Mouse (Mus musculus) MEL (cell line): ENCODE results near the gene Tctn3. TPM values are rescaled to one million over a fixed set of nuclear protein-coding genes. Genes with fewer than 3 reads are reported as not detected.

Source experiments
- DNase-seq: peaks from one replicate; pipeline ENCODE4 v3.0.0; 2011; ENCODE audit warnings: low read depth, low spot score
- H3K27ac ChIP-seq: 2 replicates; pipeline ENCODE4 v1.5.1; 2012; ENCODE audit warnings: low read depth, mild to moderate bottlenecking, control low read depth, low read length, moderate library complexity; ENCODE audit not compliant: control insufficient read depth
- H3K27me3 ChIP-seq, 2 experiments: fragments of 150-350 bp in 1 of 2; sonication (generic) in 1 of 2; 2 replicates each; pipeline ENCODE4 v1.6.1; 2012; ENCODE audit warnings: low read length in 2 of 2, mild to moderate bottlenecking in 2 of 2, improper control_type of control experiment in 1 of 2, moderate library complexity in 1 of 2; ENCODE audit not compliant: insufficient read depth in 2 of 2, control insufficient read depth in 1 of 2
- H3K36me3 ChIP-seq, 2 experiments: 2 replicates each; pipeline ENCODE4 v1.6.1; 2012 to 2014; ENCODE audit warnings: low read length in 2 of 2, improper control_type of control experiment in 1 of 2, inconsistent platforms in 1 of 2, mild to moderate bottlenecking in 1 of 2; ENCODE audit not compliant: insufficient read depth in 2 of 2, control insufficient read depth in 1 of 2
- H3K4me1 ChIP-seq, 2 experiments: fragments of 150-350 bp in 1 of 2; sonication (generic) in 1 of 2; 2 replicates each; pipeline ENCODE4 v1.6.1; 2012; ENCODE audit warnings: low read length in 2 of 2, improper control_type of control experiment in 1 of 2, mild to moderate bottlenecking in 1 of 2; ENCODE audit not compliant: insufficient read depth in 2 of 2, control insufficient read depth in 1 of 2
- H3K4me3 ChIP-seq, 2 experiments: fragments of 150-350 bp in 1 of 2; sonication (generic) in 1 of 2; 2 replicates each; pipeline ENCODE4 v1.5.1; 2012; ENCODE audit warnings: low read depth in 2 of 2, low read length in 2 of 2, mild to moderate bottlenecking in 2 of 2, moderate library complexity in 2 of 2, control low read depth in 1 of 2, improper control_type of control experiment in 1 of 2; ENCODE audit not compliant: control insufficient read depth in 1 of 2, insufficient read depth in 1 of 2
- H3K79me2 ChIP-seq: 2 replicates; pipeline ENCODE4 v1.6.1; 2012; ENCODE audit warnings: mild to moderate bottlenecking, low read length, moderate library complexity; ENCODE audit not compliant: control insufficient read depth, poor library complexity, insufficient read depth
- H3K9ac ChIP-seq: 2 replicates; pipeline ENCODE4 v1.6.1; 2012; ENCODE audit warnings: low read depth, mild to moderate bottlenecking, control low read depth, low read length, moderate library complexity; ENCODE audit not compliant: control insufficient read depth, poor library complexity, severe bottlenecking
- H3K9me3 ChIP-seq: fragments of 150-350 bp; sonication (generic); replicated peaks from 2 replicates; pipeline ENCODE4 v1.6.1; 2012; ENCODE audit warnings: mild to moderate bottlenecking, low read length, improper control_type of control experiment, moderate library complexity; ENCODE audit not compliant: insufficient read depth
- CHD1 ChIP-seq: IDR thresholded peaks from 2 replicates; pipeline ENCODE4 v1.6.1; 2012; ENCODE audit warnings: low read depth, mild to moderate bottlenecking, inconsistent platforms, low read length, improper control_type of control experiment
- CHD2 ChIP-seq: IDR thresholded peaks from 2 replicates; pipeline ENCODE4 v1.6.1; 2011; ENCODE audit warnings: low read length, improper control_type of control experiment
- ETS1 ChIP-seq: IDR thresholded peaks from 2 replicates; pipeline ENCODE4 v1.6.1; 2012; ENCODE audit warnings: low read depth, mild to moderate bottlenecking, inconsistent platforms, low read length, improper control_type of control experiment, moderate library complexity
- GABPA ChIP-seq: IDR thresholded peaks from 2 replicates; pipeline ENCODE4 v1.6.1; 2012; ENCODE audit warnings: low read depth, mild to moderate bottlenecking, inconsistent platforms, low read length, improper control_type of control experiment, moderate library complexity
- MAZ ChIP-seq: IDR thresholded peaks from 2 replicates; pipeline ENCODE4 v1.6.1; 2012; ENCODE audit warnings: low read depth, mild to moderate bottlenecking, inconsistent platforms, low read length, improper control_type of control experiment
- MEF2A ChIP-seq: IDR thresholded peaks from 2 replicates; pipeline ENCODE4 v1.6.1; 2014; ENCODE audit warnings: low read depth, mild to moderate bottlenecking, inconsistent platforms, low read length, improper control_type of control experiment; ENCODE audit not compliant: poor library complexity, insufficient replicate concordance, severe bottlenecking; ENCODE audit errors: extremely low read depth
- MYC ChIP-seq: IDR thresholded peaks from 2 replicates; pipeline ENCODE4 v1.6.1; 2011; ENCODE audit warnings: low read depth, mild to moderate bottlenecking, low read length, improper control_type of control experiment, moderate library complexity
- NELFE ChIP-seq: IDR thresholded peaks from 2 replicates; pipeline ENCODE4 v1.6.1; 2011; ENCODE audit warnings: low read depth, low read length, improper control_type of control experiment
- POLR2AphosphoS2 ChIP-seq: IDR thresholded peaks from 2 replicates; pipeline ENCODE4 v1.6.1; 2011; ENCODE audit warnings: low read length, improper control_type of control experiment
- SIN3A ChIP-seq: IDR thresholded peaks from 2 replicates; pipeline ENCODE4 v1.6.1; 2012; ENCODE audit warnings: low read length, improper control_type of control experiment, inconsistent platforms
- SMC3 ChIP-seq: IDR thresholded peaks from 2 replicates; pipeline ENCODE4 v1.6.1; 2011; ENCODE audit warnings: low read depth, low read length, improper control_type of control experiment
- TAL1 ChIP-seq: IDR thresholded peaks from 2 replicates; pipeline ENCODE4 v1.6.1; 2012; ENCODE audit warnings: mild to moderate bottlenecking, inconsistent platforms, low read length, moderate library complexity, mixed read lengths
- UBTF ChIP-seq: IDR thresholded peaks from 2 replicates; pipeline ENCODE4 v1.6.1; 2012; ENCODE audit warnings: low read depth, mild to moderate bottlenecking, inconsistent platforms, low read length, improper control_type of control experiment, moderate library complexity, borderline replicate concordance; ENCODE audit not compliant: insufficient read depth
- USF1 ChIP-seq: IDR thresholded peaks from 2 replicates; pipeline ENCODE4 v1.6.1; 2014; ENCODE audit warnings: low read depth, mild to moderate bottlenecking, inconsistent platforms, low read length, improper control_type of control experiment, moderate library complexity
- ZKSCAN1 ChIP-seq: IDR thresholded peaks from 2 replicates; pipeline ENCODE4 v1.6.1; 2012; ENCODE audit warnings: low read depth, mild to moderate bottlenecking, inconsistent platforms, low read length, improper control_type of control experiment, moderate library complexity
- ZMIZ1 ChIP-seq: IDR thresholded peaks from 2 replicates; pipeline ENCODE4 v1.6.1; 2012; ENCODE audit warnings: low read depth, mild to moderate bottlenecking, inconsistent platforms, low read length, improper control_type of control experiment, moderate library complexity
- polyA plus RNA-seq, 2 experiments: library from polyadenylated mRNA; stranded (reverse) in 1 of 2; unstranded in 1 of 2; fragments of >175 nt in 1 of 2; fragments of >200 nt in 1 of 2; gene quantifications; 2 replicates each; pipeline versions ENCODE4 v1.2.1 to v1.2.4; 2012; ENCODE audit warnings: low replicate concordance in 2 of 2, low read depth in 1 of 2; ENCODE audit not compliant: insufficient read length in 2 of 2, insufficient read depth in 1 of 2, missing spikeins in 1 of 2
- total RNA-seq: library from RNA; depleted of rRNA; stranded (reverse); fragments of 300-350 nt; gene quantifications from 2 replicates; pipeline ENCODE4 v1.2.3, GENCODE M21; 2012

Tctn3 gene
- total and polyA plus RNA-seq, 3 experiments: 3.6 to 6.2 TPM; not detected in 1

DNA sequence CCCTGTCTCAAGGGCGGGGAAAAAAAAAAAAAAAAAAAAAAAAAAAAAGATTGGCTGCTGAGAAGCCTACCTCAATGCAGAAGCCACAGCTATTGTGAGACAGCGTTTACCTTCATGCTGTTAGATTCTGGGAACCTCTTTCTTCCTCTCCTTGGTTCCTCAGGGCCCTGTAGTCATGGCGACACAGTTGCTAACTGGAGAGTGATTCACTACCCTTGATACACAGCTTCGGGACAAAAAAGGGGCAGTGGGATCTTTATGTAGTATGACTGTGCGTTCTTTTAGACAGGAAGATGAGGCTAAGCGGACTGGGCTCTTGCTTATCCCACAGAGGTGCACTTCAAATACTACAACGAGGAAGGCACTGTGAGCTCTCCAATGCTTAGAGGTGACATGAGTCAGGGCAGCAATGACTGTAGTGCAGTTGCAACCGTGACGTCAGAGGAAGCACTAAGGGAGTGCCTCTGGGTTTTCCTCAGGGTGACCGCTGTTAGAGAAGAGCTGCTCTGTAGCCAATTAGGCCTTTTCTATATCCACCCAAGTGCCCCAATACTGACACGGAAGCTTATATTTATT lies 27.8 kb upstream of the Tctn3 start:
- peaks cover 0 to 9% of the 10 kb centered on the region in 2 experiments; a peak in 2 of 4 replicates for H3K36me3 ChIP-seq
- peaks cover 0 to 4% of the 10 kb centered on the region in 2 experiments; a peak in 1 of 4 replicates for H3K27me3 ChIP-seq
- H3K9me3 ChIP-seq: no peaks in the 10 kb centered on the region
- TF ChIP-seq NELFE (no peak), MYC (no peak), TAL1 (no peak), ZMIZ1 (no peak), MEF2A (no peak)
- no peak for DNase-seq
- H3K4me1 ChIP-seq: peaks cover 5 to 10% of the 10 kb centered on the region in 2 experiments; a peak in 2 of 4 replicates
- H3K4me3 ChIP-seq: no peak overlapping the region
- no peak overlapping the region for H3K27ac ChIP-seq
- no peaks in the 10 kb centered on the region for H3K79me2 ChIP-seq
- no peak overlapping the region for H3K9ac ChIP-seq

DNA sequence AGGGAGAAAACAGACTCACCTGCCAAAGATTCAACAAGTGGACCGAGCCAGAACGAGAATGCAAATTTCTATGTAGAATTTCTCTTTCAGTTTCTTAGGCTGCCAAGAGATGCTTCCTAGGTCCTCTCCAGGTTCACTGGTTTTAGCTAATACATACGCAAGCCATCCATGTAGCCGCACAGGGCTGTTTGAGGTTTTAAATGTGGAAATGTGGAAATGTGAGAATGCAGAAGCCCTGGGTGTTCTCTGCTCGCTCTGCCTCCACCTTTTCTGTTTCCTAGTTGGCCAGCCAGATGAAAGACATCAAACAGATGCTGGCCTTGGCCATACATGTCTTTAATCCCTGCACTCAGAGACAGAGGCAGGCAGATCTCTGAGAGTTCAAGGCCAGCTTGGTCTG lies 26.5 kb upstream of the Tctn3 start:
- Histone ChIP-seq H3K27ac (no peak overlapping the region), H3K36me3 (peaks cover 0 to 9% of the 10 kb centered on the region in 2 experiments; a peak in 2 of 4 replicates), H3K4me3 (no peak overlapping the region), H3K9me3 (no peaks in the 10 kb centered on the region), H3K9ac (no peak overlapping the region), H3K4me1 (peaks cover 5 to 10% of the 10 kb centered on the region in 2 experiments; a peak in 2 of 4 replicates), H3K79me2 (no peaks in the 10 kb centered on the region), H3K27me3 (peaks cover 0 to 4% of the 10 kb centered on the region in 2 experiments; a peak in 1 of 4 replicates)
- TF ChIP-seq SMC3 (no peak), GABPA (no peak), CHD1 (no peak), UBTF (no peak), CHD2 (no peak), MAZ (no peak), POLR2AphosphoS2 (no peak), ETS1 (no peak), SIN3A (no peak), USF1 (no peak), ZKSCAN1 (no peak)
- DNase-seq: no peak
